In the genomic region with DNA sequence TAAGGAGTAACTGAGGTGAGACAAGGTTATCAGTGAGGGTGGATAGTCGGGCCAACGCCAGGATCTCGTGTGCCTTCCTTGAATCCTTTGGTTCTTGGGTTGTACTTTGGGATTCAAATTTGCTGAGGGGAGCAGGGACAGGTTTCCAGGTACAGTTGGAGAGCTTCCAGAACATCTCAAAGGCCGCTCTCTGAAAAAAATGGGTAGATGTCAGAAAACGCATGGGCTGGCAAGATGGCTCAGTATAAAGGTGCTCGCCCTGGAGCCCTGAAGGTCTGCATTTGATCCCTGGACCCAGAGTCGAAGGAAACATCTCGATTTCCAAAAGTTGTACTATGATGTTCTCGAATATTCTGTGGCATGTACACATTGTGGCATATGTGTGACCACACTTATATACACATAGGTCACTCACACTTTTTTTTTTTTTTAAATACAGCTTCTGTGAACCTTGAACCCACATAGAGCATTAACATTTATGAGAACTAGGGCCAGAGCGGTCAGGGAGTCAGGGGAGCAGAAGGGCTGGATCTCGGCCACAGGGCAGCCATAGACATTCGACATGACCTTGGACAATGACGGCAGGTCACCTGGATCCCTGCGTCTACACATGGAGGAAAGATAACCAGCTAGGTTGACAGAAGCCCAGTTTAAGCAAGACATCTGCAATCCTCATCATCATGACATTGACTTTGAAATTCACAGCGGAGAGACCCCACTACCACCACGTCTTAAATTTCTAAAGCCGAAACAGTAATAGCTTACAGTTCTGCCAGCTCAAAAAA, we compare ENCODE assay signal across 8 mouse cellular contexts. TPM values are rescaled to one million over a fixed set of nuclear protein-coding genes. Genes with fewer than 3 reads are reported as not detected.
DNase-seq lines count a peak whose midpoint lies in the region; ATAC-seq and TF ChIP-seq lines count a peak whose summit lies in the region.

No protein-coding gene starts in this region.

- H3K4me3 ChIP-seq in brown adipose tissue, adult 24 weeks (ENCODE audit: insufficient read depth, low read depth, low read length), result no peak overlapping the region
- H3K4me3 ChIP-seq in forebrain, embryonic 10.5 days, result peak overlapping the region; percentile 81; the same call in 1 of the 2 replicates
- no peak overlapping the region for H3K4me3 ChIP-seq in hindbrain, embryonic 16.5 days (ENCODE audit: low read length)
- no peak overlapping the region for H3K4me3 ChIP-seq in liver, embryonic 14.5 days (ENCODE audit: insufficient read depth in 1 of 2, low read depth in 2 of 2, low read length in 2 of 2)
- H3K4me3 ChIP-seq in cerebellum, adult 2 months (replicated peaks; ENCODE audit: insufficient read depth, low read depth, low read length), result no peak overlapping the region

- TF ChIP-seq EP300 in liver, embryonic 14.5 days (IDR thresholded peaks at IDR 0.05; ENCODE audit: low read depth), result no peak

- TF ChIP-seq POLR2A in cerebellum, adult 2 months (IDR thresholded peaks at IDR 0.05; ENCODE audit: borderline replicate concordance, insufficient read depth, low read length), result no peak

- no peak for TF ChIP-seq CTCF in liver, embryonic 14.5 days (IDR thresholded peaks at IDR 0.05; ENCODE audit: low read depth)
- no peak for TF ChIP-seq CTCF in cerebellum, adult 2 months (IDR thresholded peaks at IDR 0.05; ENCODE audit: borderline replicate concordance, insufficient read depth, low read depth, low read length)

- peak overlapping the region; percentile 70 for H3K4me2 ChIP-seq in hindbrain, embryonic 16.5 days (ENCODE audit: low read length)
- peak overlapping the region; percentile 36 for H3K4me2 ChIP-seq in liver, embryonic 14.5 days (ENCODE audit: low read depth)

- no peaks in the 10 kb centered on the region for H3K9me3 ChIP-seq in forebrain, embryonic 10.5 days
- H3K9me3 ChIP-seq in hindbrain, embryonic 16.5 days (ENCODE audit: control insufficient read depth, low read length), result no peaks in the 10 kb centered on the region
- H3K9me3 ChIP-seq in liver, embryonic 14.5 days (ENCODE audit: control insufficient read depth, low read length), result no peaks in the 10 kb centered on the region

- no peaks in the 10 kb centered on the region for H3K27me3 ChIP-seq in forebrain, embryonic 10.5 days (ENCODE audit: poor library complexity, severe bottlenecking)
- H3K27me3 ChIP-seq in hindbrain, embryonic 16.5 days (replicated peaks; ENCODE audit: control insufficient read depth, insufficient read depth, low read length), result no peaks in the 10 kb centered on the region
- peaks cover 75% of the 10 kb centered on the region for H3K27me3 ChIP-seq in liver, embryonic 14.5 days (ENCODE audit: control insufficient read depth, insufficient read depth, low read length)
- H3K27me3 ChIP-seq in cerebellum, adult 2 months (ENCODE audit: control insufficient read depth, insufficient read depth, low read length), result no peaks in the 10 kb centered on the region; the same call in 1 of the 2 replicates

- H3K9ac ChIP-seq in hindbrain, embryonic 16.5 days (ENCODE audit: low read depth, low read length), result no peak overlapping the region
- H3K9ac ChIP-seq in liver, embryonic 14.5 days (replicated peaks), result no peak overlapping the region

- H3K36me3 ChIP-seq in forebrain, embryonic 10.5 days (replicated peaks), result no peaks in the 10 kb centered on the region
- no peaks in the 10 kb centered on the region for H3K36me3 ChIP-seq in hindbrain, embryonic 16.5 days (ENCODE audit: control insufficient read depth, insufficient read depth, low read length)
- no peaks in the 10 kb centered on the region for H3K36me3 ChIP-seq in liver, embryonic 14.5 days (replicated peaks; ENCODE audit: control insufficient read depth, insufficient read depth, low read depth)

- ATAC-seq in hindbrain, embryonic 16.5 days, result no peak
- no peak for ATAC-seq in liver, embryonic 14.5 days (ENCODE audit: insufficient read depth)
- no peak for ATAC-seq in megakaryocyte-erythroid progenitor cell, adult 5-6 weeks (replicated peaks; ENCODE audit: low FRiP score, low TSS enrichment, poor library complexity, severe bottlenecking)

- 59% methylated on average over 17 of the region's 17 CpGs for WGBS in forebrain, embryonic 10.5 days
- WGBS in hindbrain, embryonic 16.5 days, result 52% methylated on average over 17 of the region's 17 CpGs
- 51% methylated on average over 17 of the region's 17 CpGs for WGBS in liver, embryonic 14.5 days (ENCODE audit: insufficient replicate concordance)
- whole genome bisulfite sequencing in cerebellum, adult 2 months, result 59% methylated on average over 17 of the region's 17 CpGs

- no peak for DNase-seq in forebrain, embryonic 10.5 days (ENCODE audit: extremely low spot score, low spot score)
- DNase-seq in liver, embryonic 14.5 days (ENCODE audit: low read depth in 3 of 3, low spot score in 3 of 3), result no peak
- DNase-seq in cerebellum, postnatal 4 days (ENCODE audit: low spot score in 2 of 2), result no peak
- DNase-seq in urinary bladder, adult 18-20 months (ENCODE audit: low spot score in 2 of 2), result no peak
- no peak for DNase-seq in cerebellum, adult 2 months

- H3K4me1 ChIP-seq in brown adipose tissue, adult 24 weeks (ENCODE audit: control insufficient read depth, insufficient read depth, insufficient read length, low read length), result peaks cover 36% of the 10 kb centered on the region
- H3K4me1 ChIP-seq in forebrain, embryonic 10.5 days, result peaks cover 90% of the 10 kb centered on the region
- H3K4me1 ChIP-seq in hindbrain, embryonic 16.5 days (ENCODE audit: control insufficient read depth, insufficient read depth, low read depth, low read length), result peaks cover 45% of the 10 kb centered on the region
- H3K4me1 ChIP-seq in liver, embryonic 14.5 days (replicated peaks; ENCODE audit: control insufficient read depth in 2 of 2, insufficient read depth in 2 of 2, low read length in 1 of 2), result peaks cover 4 to 17% of the 10 kb centered on the region in 2 experiments; a peak in 3 of 4 replicates
- peaks cover 3% of the 10 kb centered on the region; the same call in 1 of the 2 replicates for H3K4me1 ChIP-seq in cerebellum, adult 2 months (ENCODE audit: control insufficient read depth, insufficient read depth, low read length)

- peak overlapping the region; percentile 81 for H3K27ac ChIP-seq in brown adipose tissue, adult 24 weeks (replicated peaks; ENCODE audit: low read depth, low read length)
- peak overlapping the region; percentile 97 for H3K27ac ChIP-seq in forebrain, embryonic 10.5 days
- peak overlapping the region; percentile 66 for H3K27ac ChIP-seq in hindbrain, embryonic 16.5 days (ENCODE audit: low read depth, low read length)
- no peak overlapping the region for H3K27ac ChIP-seq in liver, embryonic 14.5 days
- no peak overlapping the region for H3K27ac ChIP-seq in cerebellum, adult 2 months (ENCODE audit: insufficient read depth, low read length)

RNA-seq across cellular contexts. Expression of gene Id3, which starts 3.8 kb away (rescaled TPM):
- polyA plus RNA-seq in brown adipose tissue, adult 24 weeks (2012; ENCODE audit: insufficient read depth, insufficient read length, missing spikeins), result 75.0 and 78.1 TPM in 2 replicates
- polyA plus RNA-seq in forebrain, embryonic 10.5 days (2016; fragmentation: Nextera tagmentation; extraction: Ambion mirVana), result 488 and 529 TPM in 2 replicates
- 214 and 226 TPM in 2 replicates for polyA plus RNA-seq in hindbrain, embryonic 16.5 days (2015; fragmentation: Nextera tagmentation; extraction: Ambion mirVana)
- polyA plus RNA-seq in liver, embryonic 14.5 days (2012; rRNA removed), result 23.0 and 29.8 TPM in 2 replicates
- polyA plus RNA-seq in liver, embryonic 14.5 days (2014; fragmentation: Nextera tagmentation; extraction: Ambion mirVana), result 33.2 and 33.8 TPM in 2 replicates
- 1.5 and 7.8 TPM in 2 replicates for total RNA-seq in megakaryocyte-erythroid progenitor cell, adult 5-6 weeks (2014; fragmentation: Nextera tagmentation)
- total RNA-seq in megakaryocyte-erythroid progenitor cell, adult 5-6 weeks (2017), result 1.9 and 3.1 TPM in 2 replicates
- polyA plus RNA-seq in cerebellum, adult 2 months (2012; rRNA removed), result 53.6 and 55.1 TPM in 2 replicates

RNA-seq across cellular contexts. Expression of gene E2f2, which starts 32.7 kb away (rescaled TPM):
- 2.9 and 6.4 TPM in 2 replicates for polyA plus RNA-seq in brown adipose tissue, adult 24 weeks (2012; ENCODE audit: insufficient read depth, insufficient read length, missing spikeins)
- 10.3 and 11.4 TPM in 2 replicates for polyA plus RNA-seq in forebrain, embryonic 10.5 days (2016; fragmentation: Nextera tagmentation; extraction: Ambion mirVana)
- polyA plus RNA-seq in hindbrain, embryonic 16.5 days (2015; fragmentation: Nextera tagmentation; extraction: Ambion mirVana), result 3.4 TPM in 2 replicates
- polyA plus RNA-seq in liver, embryonic 14.5 days (2012; rRNA removed), result 38.4 and 40.5 TPM in 2 replicates
- polyA plus RNA-seq in liver, embryonic 14.5 days (2014; fragmentation: Nextera tagmentation; extraction: Ambion mirVana), result 50.3 and 53.4 TPM in 2 replicates
- 11.1 and 17.0 TPM in 2 replicates for total RNA-seq in megakaryocyte-erythroid progenitor cell, adult 5-6 weeks (2014; fragmentation: Nextera tagmentation)
- 4.5 and 10.2 TPM in 2 replicates for total RNA-seq in megakaryocyte-erythroid progenitor cell, adult 5-6 weeks (2017)
- polyA plus RNA-seq in cerebellum, adult 2 months (2012; rRNA removed), result 0.27 and 0.74 TPM in 2 replicates

Comparison
In these comparisons a context has a peak if more than half of its experiments do, and no peak if none do; other contexts are left out.
1. H3K27ac ChIP-seq: peak in brown adipose tissue, adult 24 weeks (single experiment), forebrain, embryonic 10.5 days (single experiment) and hindbrain, embryonic 16.5 days (single experiment); none in liver, embryonic 14.5 days (single experiment) and cerebellum, adult 2 months (single experiment).